8 mouse cellular contexts compared by ENCODE assay signal in genomic region chr2:119618199-119618982, GRCm38 (mm10). TPM values are rescaled to one million over a fixed set of nuclear protein-coding genes. Genes with fewer than 3 reads are reported as not detected.
DNase-seq lines count a peak whose midpoint lies in the region; ATAC-seq lines count a peak whose summit lies in the region.

Nusap1 (plus strand) TSS chr2:119618298.
Oip5 (minus strand) TSS chr2:119618469.

- no peaks in the 10 kb centered on the region for H3K27me3 ChIP-seq in hindbrain, embryonic 15.5 days

- H3K27ac ChIP-seq in hindbrain, embryonic 15.5 days (replicated peaks) = no peak within 1 kb of the TSS

- peak; percentile 100 for ATAC-seq in hindbrain, embryonic 15.5 days (ENCODE audit: low FRiP score, low read depth)

- WGBS in hindbrain, embryonic 15.5 days = under 1% methylated on average over 55 of the region's 55 CpGs

- peaks cover 11% of the 10 kb centered on the region for H3K4me1 ChIP-seq in hindbrain, embryonic 15.5 days (replicated peaks)

- H3K9me3 ChIP-seq in hindbrain, embryonic 15.5 days = no peaks in the 10 kb centered on the region

- H3K36me3 ChIP-seq in hindbrain, embryonic 15.5 days = no peaks in the 10 kb centered on the region

- H3K9ac ChIP-seq in hindbrain, embryonic 15.5 days = peak within 1 kb of the TSS; percentile 46

- peak within 1 kb of the TSS; percentile 96 for H3K4me2 ChIP-seq in hindbrain, embryonic 15.5 days

- DNase-seq in T-cell, adult 2 months (ENCODE audit: low spot score) = peak; percentile 95
- peak; percentile 88 to 92 for DNase-seq in cerebellum, postnatal 36 days
- DNase-seq in frontal cortex, postnatal 36 days (ENCODE audit: low spot score in 2 of 2) = peak; percentile 87 to 97
- peak; percentile 93 for DNase-seq in left cerebral cortex, adult 11 months (ENCODE audit: low spot score)
- peak; percentile 94 for DNase-seq in lung, postnatal 4 days
- peak; percentile 91 for DNase-seq in retina, postnatal 7 days (ENCODE audit: low read depth, low spot score)
- peak; percentile 70 for DNase-seq in urinary bladder, adult 2 months (ENCODE audit: low spot score)

- peak within 1 kb of the TSS; percentile 56 for H3K4me3 ChIP-seq in hindbrain, embryonic 15.5 days

RNA-seq across cellular contexts. Expression of gene Nusap1, which starts in this region (rescaled TPM):
- 15.1 and 18.1 TPM in 2 replicates for polyA plus RNA-seq in hindbrain, embryonic 15.5 days (2015; fragmentation: Nextera tagmentation; extraction: Ambion mirVana)
- 1.6 TPM in 2 replicates for polyA plus RNA-seq in urinary bladder, adult 2 months (2012; rRNA removed)

RNA-seq across cellular contexts. Expression of gene Oip5, which starts in this region (rescaled TPM):
- 6.6 and 7.5 TPM in 2 replicates for polyA plus RNA-seq in hindbrain, embryonic 15.5 days (2015; fragmentation: Nextera tagmentation; extraction: Ambion mirVana)
- 2.5 and 3.6 TPM in 2 replicates for polyA plus RNA-seq in urinary bladder, adult 2 months (2012; rRNA removed)
